Mouse (Mus musculus) cerebellum, adult 2 months (tissue): ENCODE results near the gene Gpr25.

Experiments
- CTCF ChIP-seq: fragments of 200-500 bp; IDR thresholded peaks from 2 replicates; pipeline ENCODE4 v1.5.1; 2011; ENCODE audit warnings: low read depth, mild to moderate bottlenecking, control low read depth, low read length, moderate library complexity, borderline replicate concordance; ENCODE audit not compliant: insufficient read depth
- POLR2A ChIP-seq: fragments of 200-500 bp; IDR thresholded peaks from 2 replicates; pipeline ENCODE4 v1.6.1; 2011; ENCODE audit warnings: low read length, control low read depth, borderline replicate concordance; ENCODE audit not compliant: insufficient read depth

DNA sequence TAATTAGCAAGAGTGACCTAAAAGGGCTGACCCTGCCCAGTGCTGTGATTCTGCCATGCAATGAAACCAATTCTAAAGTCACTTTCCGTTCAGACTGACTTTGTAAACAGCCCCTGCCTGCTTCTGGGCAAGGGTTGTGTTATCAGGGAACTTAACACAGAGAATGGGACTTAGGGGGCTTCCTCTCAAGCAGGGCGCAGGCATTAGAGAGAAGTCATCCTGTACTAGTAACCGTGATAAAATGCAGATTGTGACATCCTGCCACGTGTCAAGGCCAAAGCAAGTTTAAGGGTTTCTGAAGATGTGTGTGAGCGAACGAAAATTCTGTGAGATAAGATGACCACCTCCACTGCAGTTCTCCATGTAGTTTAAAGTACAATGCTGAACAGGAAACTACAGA, 5.5 kb upstream of the Gpr25 start:
- TF ChIP-seq POLR2A (no peak), CTCF (no peak)
